Mouse (Mus musculus) leukemia stem cell, adult 10-12 weeks (primary cell): ENCODE data around the gene Minpp1. TPM values are rescaled to one million over a fixed set of nuclear protein-coding genes. Genes with fewer than 3 reads are reported as not detected.

Experiments
- polyA plus RNA-seq: library from polyadenylated mRNA; stranded (reverse); fragments of >175 nt; gene quantifications from 2 replicates; pipeline ENCODE4 v1.2.3, GENCODE M21; 2012; ENCODE audit warnings: low replicate concordance

The Minpp1 gene
- polyA plus RNA-seq = 963 and 1,226 TPM in 2 replicates

GRCm38 (mm10) chr19:32485681-32486105, at the start of gene Minpp1:
Minpp1 (plus strand) TSS chr19:32485769.

GRCm38 (mm10) chr19:32466478-32466877, 19.1 kb upstream of the Minpp1 start, which contains the start of gene Rpl9-ps6:
Rpl9-ps6 (minus strand) TSS chr19:32466578.

Other genes starting within 250 kb of the Minpp1 start
- 5.4 and 7.9 TPM in 2 replicates for gene Sgms1, start 96.1 kb upstream of the Minpp1 start, polyA plus RNA-seq
- gene Rpl9-ps6, start 19.2 kb upstream of the Minpp1 start, polyA plus RNA-seq = 0.55 TPM in 1 of 2 replicates, not detected in the other
- gene Papss2, start 110.0 kb downstream of the Minpp1 start, polyA plus RNA-seq = 0.05 and 0.08 TPM in 2 replicates